Mouse (Mus musculus) lung, adult 10 weeks (tissue): ENCODE results near the gene Dnpep. TPM values are rescaled to one million over a fixed set of nuclear protein-coding genes. Genes with fewer than 3 reads are reported as not detected.

Experiments
- polyA plus RNA-seq: library from polyadenylated mRNA; stranded (reverse); fragments of 350-450 nt; fragmentation: Illumina TruSeq; extraction: RNeasy Lipid Tissue Mini Kit (QIAGEN cat#74804); gene quantifications from one replicate; pipeline ENCODE4 v1.2.3, GENCODE M21; 2014; ENCODE audit warnings: low read depth, low replicate concordance; ENCODE audit not compliant: insufficient read depth

Gene Dnpep
- 53.8 TPM for polyA plus RNA-seq

GRCm38 (mm10) chr1:75317241-75318201 lies at the start of gene Dnpep:
Gene Dnpep (minus strand): TSS chr1:75317990.

DNA sequence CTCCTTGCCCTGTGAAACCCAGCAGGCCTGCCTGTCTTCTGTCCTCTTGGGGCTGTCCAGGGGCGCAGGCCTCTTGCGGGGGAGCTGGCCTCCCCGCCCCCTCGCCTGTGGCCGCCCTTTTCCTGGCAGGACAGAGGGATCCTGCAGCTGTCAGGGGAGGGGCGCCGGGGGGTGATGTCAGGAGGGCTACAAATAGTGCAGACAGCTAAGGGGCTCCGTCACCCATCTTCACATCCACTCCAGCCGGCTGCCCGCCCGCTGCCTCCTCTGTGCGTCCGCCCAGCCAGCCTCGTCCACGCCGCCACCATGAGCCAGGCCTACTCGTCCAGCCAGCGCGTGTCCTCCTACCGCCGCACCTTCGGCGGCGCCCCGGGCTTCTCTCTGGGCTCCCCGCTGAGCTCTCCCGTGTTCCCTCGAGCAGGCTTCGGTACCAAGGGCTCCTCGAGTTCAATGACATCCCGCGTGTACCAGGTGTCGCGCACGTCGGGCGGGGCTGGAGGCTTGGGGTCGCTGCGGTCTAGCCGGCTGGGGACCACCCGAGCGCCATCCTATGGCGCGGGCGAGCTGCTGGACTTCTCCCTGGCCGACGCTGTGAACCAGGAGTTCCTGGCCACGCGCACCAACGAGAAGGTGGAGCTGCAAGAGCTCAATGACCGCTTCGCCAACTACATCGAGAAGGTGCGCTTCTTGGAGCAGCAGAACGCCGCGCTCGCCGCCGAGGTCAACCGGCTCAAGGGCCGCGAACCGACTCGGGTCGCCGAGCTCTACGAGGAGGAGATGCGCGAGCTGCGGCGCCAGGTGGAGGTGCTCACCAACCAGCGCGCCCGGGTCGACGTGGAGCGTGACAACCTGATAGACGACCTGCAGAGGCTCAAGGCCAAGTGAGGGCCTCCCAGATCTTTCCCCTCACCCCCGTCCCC lies 42.6 kb upstream of the Dnpep start, which contains the start of gene Des:
Gene Des (plus strand): TSS at position 218 of the 920 bp plus-strand sequence.

DNA sequence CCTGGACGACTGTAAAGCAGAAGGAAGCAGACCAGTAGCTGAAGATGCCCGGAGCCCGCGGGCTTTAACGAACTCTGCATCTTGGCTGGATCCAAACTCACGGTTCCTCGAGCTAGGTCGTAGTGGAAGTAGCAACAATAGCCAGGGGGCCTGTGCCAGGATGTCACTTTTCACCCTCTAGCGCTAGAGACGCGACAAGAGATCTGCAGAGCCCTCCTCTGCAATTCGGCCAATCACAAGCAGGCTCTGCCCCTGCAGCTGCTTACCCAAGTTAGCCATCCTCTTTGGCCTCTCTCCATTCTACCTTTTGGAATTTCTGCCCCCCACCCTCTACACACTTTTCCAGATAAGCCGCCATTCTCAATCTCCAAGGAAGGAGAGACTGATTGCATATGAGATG lies 39.6 kb downstream of the Dnpep start, which contains the start of gene Resp18:
Gene Resp18 (minus strand): TSS at position 188 of the 400 bp plus-strand sequence.

GRCm38 (mm10) chr1:75264091-75264880 lies 53.5 kb downstream of the Dnpep start, which contains the start of gene Ptprn:
Gene Ptprn (minus strand): TSS chr1:75264502.

Other genes starting within 250 kb of the Dnpep start
- 3.9 TPM for gene Nhej1, start 192.8 kb downstream of the Dnpep start, polyA plus RNA-seq
- 0.54 TPM for gene Slc23a3, start 184.1 kb downstream of the Dnpep start, polyA plus RNA-seq
- gene Cnppd1, start 175.3 kb downstream of the Dnpep start, polyA plus RNA-seq, result 42.7 TPM
- gene Retreg2, start 175.2 kb downstream of the Dnpep start, polyA plus RNA-seq, result 54.4 TPM
- gene Zfand2b, start 149.3 kb downstream of the Dnpep start, polyA plus RNA-seq, result 34.3 TPM
- gene Abcb6, start 137.6 kb downstream of the Dnpep start, polyA plus RNA-seq, result 11.2 TPM
- gene Ankzf1, start 125.8 kb downstream of the Dnpep start, polyA plus RNA-seq, result 9.2 TPM
- 12.2 TPM for gene Atg9a, start 125.8 kb downstream of the Dnpep start, polyA plus RNA-seq
- 4.8 TPM for gene Glb1l, start 107.2 kb downstream of the Dnpep start, polyA plus RNA-seq
- gene Stk16, start 107.2 kb downstream of the Dnpep start, polyA plus RNA-seq, result 62.4 TPM
- 60.2 TPM for gene Tuba4a, start 98.1 kb downstream of the Dnpep start, polyA plus RNA-seq
- gene A630095N17Rik, start 85.9 kb downstream of the Dnpep start, polyA plus RNA-seq, result not detected
- 51.1 TPM for gene Dnajb2, start 81.6 kb downstream of the Dnpep start, polyA plus RNA-seq
- 1.7 TPM for gene Ptprn, start 53.5 kb downstream of the Dnpep start, polyA plus RNA-seq
- 1.6 TPM for gene Resp18, start 39.6 kb downstream of the Dnpep start, polyA plus RNA-seq
- 92.4 TPM for gene Des, start 42.3 kb upstream of the Dnpep start, polyA plus RNA-seq
- gene Speg, start 57.3 kb upstream of the Dnpep start, polyA plus RNA-seq, result 8.0 TPM
- 38.9 TPM for gene Gmppa, start 117.9 kb upstream of the Dnpep start, polyA plus RNA-seq
- not detected for gene Asic4, start 132.4 kb upstream of the Dnpep start, polyA plus RNA-seq
- gene Chpf, start 161.3 kb upstream of the Dnpep start, polyA plus RNA-seq, result 27.7 TPM
- gene Tmem198, start 161.5 kb upstream of the Dnpep start, polyA plus RNA-seq, result 1.1 TPM
- gene Obsl1, start 188.5 kb upstream of the Dnpep start, polyA plus RNA-seq, result 5.3 TPM
- 0.74 TPM for gene Inha, start 189.1 kb upstream of the Dnpep start, polyA plus RNA-seq
- gene Stk11ip, start 203.5 kb upstream of the Dnpep start, polyA plus RNA-seq, result 8.1 TPM
- gene Slc4a3, start 228.3 kb upstream of the Dnpep start, polyA plus RNA-seq, result 4.8 TPM